Mouse (Mus musculus) myocyte (in vitro differentiated cells): ENCODE results near the gene Arid1b. TPM values are rescaled to one million over a fixed set of nuclear protein-coding genes. Genes with fewer than 3 reads are reported as not detected.

Experiments
- H3K27me3 ChIP-seq: one replicate; pipeline ENCODE4 v1.6.1; 2011; ENCODE audit not compliant: control insufficient read depth, insufficient read depth, insufficient read length
- H3K36me3 ChIP-seq: one replicate; pipeline ENCODE4 v1.6.1; 2011; ENCODE audit not compliant: control insufficient read depth, insufficient read depth
- H3K4me2 ChIP-seq: one replicate; pipeline ENCODE4 v1.6.1; 2011; ENCODE audit warnings: low read depth, control low read depth
- H3K4me3 ChIP-seq: one replicate; pipeline ENCODE4 v1.5.1; 2011; ENCODE audit warnings: mild to moderate bottlenecking, control low read depth, moderate library complexity
- H3K79me2 ChIP-seq: one replicate; pipeline ENCODE4 v1.6.1; 2011; ENCODE audit not compliant: control insufficient read depth, insufficient read depth
- H3ac ChIP-seq: one replicate; pipeline ENCODE4 v1.6.1; 2011; ENCODE audit not compliant: control insufficient read depth, insufficient read length
- CEBPB ChIP-seq: IDR thresholded peaks from 2 replicates; pipeline ENCODE4 v1.6.1; 2011; ENCODE audit warnings: mild to moderate bottlenecking, moderate library complexity; ENCODE audit not compliant: poor library complexity, insufficient read depth, severe bottlenecking
- E2F4 ChIP-seq: IDR thresholded peaks from one replicate; pipeline ENCODE4 v1.6.1; 2011; ENCODE audit warnings: mild to moderate bottlenecking, control low read depth, moderate library complexity; ENCODE audit not compliant: insufficient read depth
- MAX ChIP-seq: IDR thresholded peaks from one replicate; pipeline ENCODE4 v1.6.1; 2011; ENCODE audit warnings: low read depth, mild to moderate bottlenecking, control low read depth
- MYOD1 ChIP-seq, 3 experiments: IDR thresholded peaks; one replicate each; pipeline ENCODE4 v1.6.1; 2011; ENCODE audit warnings: control low read depth in 2 of 3, low read depth in 2 of 3, mild to moderate bottlenecking in 2 of 3, moderate library complexity in 1 of 3; ENCODE audit not compliant: insufficient read length in 2 of 3, control insufficient read depth in 1 of 3
- MYOG ChIP-seq, 3 experiments: IDR thresholded peaks; one replicate each; pipeline ENCODE4 v1.6.1; 2011; ENCODE audit warnings: control low read depth in 2 of 3, low read depth in 2 of 3, mild to moderate bottlenecking in 2 of 3; ENCODE audit not compliant: insufficient read length in 2 of 3, control insufficient read depth in 1 of 3, insufficient read depth in 1 of 3
- POLR2A ChIP-seq: IDR thresholded peaks from one replicate; pipeline ENCODE4 v1.6.1; 2011; ENCODE audit warnings: low read depth, mild to moderate bottlenecking, control low read depth, moderate library complexity; ENCODE audit not compliant: insufficient read length
- POLR2AphosphoS2 ChIP-seq: IDR thresholded peaks from one replicate; pipeline ENCODE4 v1.6.1; 2011; ENCODE audit warnings: low read depth, control low read depth; ENCODE audit not compliant: insufficient read length
- REST ChIP-seq: IDR thresholded peaks from one replicate; pipeline ENCODE4 v1.6.1; 2011; ENCODE audit warnings: mild to moderate bottlenecking, control low read depth, moderate library complexity; ENCODE audit not compliant: insufficient read depth, insufficient read length
- SRF ChIP-seq: IDR thresholded peaks from one replicate; pipeline ENCODE4 v1.6.1; 2011; ENCODE audit warnings: low read depth; ENCODE audit not compliant: control insufficient read depth, insufficient read length
- TCF12 ChIP-seq: IDR thresholded peaks from one replicate; pipeline ENCODE4 v1.6.1; 2011; ENCODE audit warnings: mild to moderate bottlenecking, control low read depth; ENCODE audit not compliant: poor library complexity, insufficient read depth, severe bottlenecking
- TCF3 ChIP-seq: IDR thresholded peaks from one replicate; pipeline ENCODE4 v1.6.1; 2011; ENCODE audit warnings: low read depth, control low read depth; ENCODE audit not compliant: insufficient read length
- USF1 ChIP-seq: IDR thresholded peaks from one replicate; pipeline ENCODE4 v1.6.1; 2011; ENCODE audit warnings: low read depth, mild to moderate bottlenecking, control low read depth, moderate library complexity
- polyA plus RNA-seq: library from polyadenylated mRNA; unstranded; fragments of >200 nt; fragmentation: generic; extraction: Trizol; gene quantifications from one replicate; pipeline ENCODE4 v1.2.1, GENCODE M21; 2012; ENCODE audit warnings: missing spikeins

The Arid1b gene
- polyA plus RNA-seq, 1 experiment, result 10.9 TPM

DNA sequence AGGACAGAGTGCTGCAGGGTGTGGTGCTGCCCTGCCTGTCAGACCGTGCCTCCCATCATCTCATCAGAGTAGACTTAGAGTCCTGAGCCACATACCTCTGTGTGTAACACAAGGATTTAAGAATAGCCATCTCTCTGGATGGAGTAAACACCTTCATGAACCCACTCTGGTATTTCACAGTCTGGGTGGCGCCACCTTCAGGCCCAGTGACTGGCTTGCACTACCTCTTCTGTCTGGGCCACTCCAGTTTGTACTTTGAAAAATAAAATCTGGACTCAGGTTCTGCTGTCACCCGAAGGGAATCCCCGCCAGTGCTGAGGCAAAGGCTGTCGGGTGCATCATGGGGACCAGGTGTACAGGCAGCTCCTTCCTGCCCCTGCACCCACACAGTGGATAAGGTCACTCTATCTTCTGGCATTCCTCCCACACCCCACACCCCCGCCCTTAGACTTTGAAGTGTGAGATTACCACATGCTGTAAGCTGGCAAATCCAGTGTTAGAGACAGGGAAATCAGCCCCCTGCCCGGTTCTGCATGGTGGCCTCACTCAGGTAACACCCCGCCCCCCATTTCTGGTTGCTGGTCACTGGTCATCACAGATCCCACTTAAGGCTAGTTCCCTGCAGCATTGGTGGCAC is 327.6 kb downstream of the Arid1b start:
- H3K4me3 ChIP-seq, result no peak overlapping the region
- no peak overlapping the region for H3K4me2 ChIP-seq
- peaks cover 12% of the 10 kb centered on the region for H3K36me3 ChIP-seq
- TF ChIP-seq TCF3, result no peak
- no peak for TF ChIP-seq E2F4
- TF ChIP-seq SRF, result no peak
- no peak for TF ChIP-seq POLR2A
- no peak for TF ChIP-seq CEBPB
- TF ChIP-seq POLR2AphosphoS2, result no peak
- TF ChIP-seq MYOD1 (IDR thresholded peaks at IDR 0.05; ENCODE audit: control insufficient read depth in 1 of 3, insufficient read length in 2 of 3, low read depth in 2 of 3), result no peak
- TF ChIP-seq MAX, result no peak
- TF ChIP-seq USF1, result no peak
- no peak for TF ChIP-seq REST
- TF ChIP-seq TCF12, result no peak
- no peak for TF ChIP-seq MYOG (IDR thresholded peaks at IDR 0.05; ENCODE audit: control insufficient read depth in 1 of 3, insufficient read depth in 1 of 3, insufficient read length in 2 of 3, low read depth in 2 of 3)
- H3ac ChIP-seq, result no peak overlapping the region
- H3K79me2 ChIP-seq, result no peaks in the 10 kb centered on the region
- H3K27me3 ChIP-seq, result no peaks in the 10 kb centered on the region

DNA sequence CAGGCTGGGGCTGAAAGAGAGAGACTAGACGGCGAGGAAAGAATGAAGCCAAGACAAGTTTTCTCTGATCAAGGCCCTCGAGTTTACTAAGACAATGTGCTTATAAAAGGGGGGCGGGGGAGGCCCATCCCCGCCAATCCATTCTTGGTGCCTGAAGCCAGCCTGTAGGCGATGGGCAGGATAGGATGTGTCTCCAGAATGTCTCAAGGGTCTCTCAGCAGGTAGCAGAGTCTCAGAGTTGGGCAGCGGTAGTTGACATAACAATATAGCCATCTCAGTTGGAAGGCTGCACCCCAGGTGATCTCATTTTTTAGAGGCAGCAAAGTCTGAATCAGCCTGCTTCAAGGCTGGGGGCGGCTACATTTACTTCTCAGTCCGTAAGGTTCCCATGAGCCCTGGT is 328.5 kb downstream of the Arid1b start:
- Histone ChIP-seq H3K4me2 (no peak overlapping the region), H3K4me3 (no peak overlapping the region), H3ac (no peak overlapping the region), H3K36me3 (peaks cover 12% of the 10 kb centered on the region), H3K27me3 (no peaks in the 10 kb centered on the region), H3K79me2 (no peaks in the 10 kb centered on the region)
- TF ChIP-seq CEBPB (no peak), POLR2A (no peak), TCF3 (no peak), TCF12 (no peak), MYOG (IDR thresholded peaks at IDR 0.05; ENCODE audit: control insufficient read depth in 1 of 3, insufficient read depth in 1 of 3, insufficient read length in 2 of 3, low read depth in 2 of 3) (no peak), SRF (no peak), POLR2AphosphoS2 (no peak), MAX (no peak), MYOD1 (IDR thresholded peaks at IDR 0.05; ENCODE audit: control insufficient read depth in 1 of 3, insufficient read length in 2 of 3, low read depth in 2 of 3) (no peak), REST (no peak), USF1 (no peak), E2F4 (no peak)

DNA sequence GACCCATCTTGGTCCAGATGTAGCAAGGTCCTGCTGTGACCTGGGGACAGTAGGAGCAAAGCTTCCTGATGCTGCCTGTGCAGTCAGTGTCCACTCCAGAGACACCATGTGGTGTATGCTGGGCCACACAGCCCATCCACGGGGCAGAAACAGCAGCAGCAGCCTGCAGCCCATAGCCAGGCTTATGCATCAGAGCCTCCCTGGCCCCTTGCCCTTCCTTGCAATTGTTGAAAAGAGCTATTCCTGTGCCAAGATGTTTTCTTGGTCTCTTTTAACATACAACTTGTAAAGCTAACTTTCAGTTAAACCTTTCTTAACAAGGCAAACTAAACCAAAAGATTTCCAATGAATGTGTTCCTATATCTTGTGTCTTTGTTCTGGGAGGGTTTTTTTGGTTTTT is 329.6 kb downstream of the Arid1b start:
- H3ac ChIP-seq, result no peak overlapping the region
- H3K36me3 ChIP-seq, result peaks cover 18% of the 10 kb centered on the region
- H3K27me3 ChIP-seq, result no peaks in the 10 kb centered on the region
- H3K4me3 ChIP-seq, result no peak overlapping the region
- no peak overlapping the region for H3K4me2 ChIP-seq
- TF ChIP-seq E2F4 (no peak), MYOG (IDR thresholded peaks at IDR 0.05; ENCODE audit: control insufficient read depth in 1 of 3, insufficient read depth in 1 of 3, insufficient read length in 2 of 3, low read depth in 2 of 3) (no peak), POLR2A (no peak)
- H3K79me2 ChIP-seq, result no peaks in the 10 kb centered on the region

GRCm38 (mm10) chr17:5324236-5324876 is 330.2 kb downstream of the Arid1b start:
- peaks cover 12% of the 10 kb centered on the region for H3K36me3 ChIP-seq
- no peak overlapping the region for H3K4me2 ChIP-seq
- no peak overlapping the region for H3K4me3 ChIP-seq
- no peaks in the 10 kb centered on the region for H3K27me3 ChIP-seq
- TF ChIP-seq POLR2A (no peak), REST (no peak), TCF12 (no peak), CEBPB (no peak), POLR2AphosphoS2 (no peak), SRF (no peak), TCF3 (no peak), USF1 (peak; percentile 25), E2F4 (no peak), MYOD1 (IDR thresholded peaks at IDR 0.05; ENCODE audit: control insufficient read depth in 1 of 3, insufficient read length in 2 of 3, low read depth in 2 of 3) (peak in 1 of 3 experiments; percentile 29), MYOG (IDR thresholded peaks at IDR 0.05; ENCODE audit: control insufficient read depth in 1 of 3, insufficient read depth in 1 of 3, insufficient read length in 2 of 3, low read depth in 2 of 3) (no peak)
- H3K79me2 ChIP-seq, result no peaks in the 10 kb centered on the region
- no peak overlapping the region for H3ac ChIP-seq
